Mouse (Mus musculus) liver, embryonic 12.5 days (tissue): ENCODE measurements at regions not wholly inside any gene's neighbourhood (a gene's known extent, or its start where the extent isn't known, plus 50 kb on each side); places are given as distances from the start of the nearest gene placed in this dataset.
A peak's percentile ranks its signal among the peaks of the same experiment; 100 is the strongest.

Experiments used
- ATAC-seq: fragments of 200-750 bp; cut with Nextera tagmentation; 2 replicates; pipeline ENCODE4 v1.8.0; 2017; ENCODE audit warnings: moderate number of reproducible peaks, mild to moderate bottlenecking, moderate library complexity
- H3K27ac ChIP-seq: fragments of 300-500 bp; sonication (generic); 2 replicates; pipeline ENCODE4 v1.5.1; 2016; ENCODE audit warnings: mild to moderate bottlenecking
- H3K27me3 ChIP-seq: fragments of 300-500 bp; sonication (generic); replicated peaks from 2 replicates; pipeline ENCODE4 v1.6.1; 2016; ENCODE audit warnings: mild to moderate bottlenecking, moderate library complexity
- H3K36me3 ChIP-seq: fragments of 300-500 bp; sonication (generic); 2 replicates; pipeline ENCODE4 v1.6.1; 2016; ENCODE audit warnings: mild to moderate bottlenecking, moderate library complexity
- H3K4me1 ChIP-seq: fragments of 300-500 bp; sonication (generic); 2 replicates; pipeline ENCODE4 v1.6.1; 2016
- H3K4me2 ChIP-seq: fragments of 300-500 bp; sonication (generic); 2 replicates; pipeline ENCODE4 v1.6.1; 2016; ENCODE audit warnings: mild to moderate bottlenecking, moderate library complexity
- H3K4me3 ChIP-seq: fragments of 300-500 bp; sonication (generic); 2 replicates; pipeline ENCODE4 v1.5.1; 2016; ENCODE audit warnings: mild to moderate bottlenecking, moderate library complexity
- H3K9ac ChIP-seq: fragments of 300-500 bp; sonication (generic); 2 replicates; pipeline ENCODE4 v1.6.1; 2016; ENCODE audit warnings: mild to moderate bottlenecking, moderate library complexity
- H3K9me3 ChIP-seq: fragments of 300-500 bp; sonication (generic); replicated peaks from 2 replicates; pipeline ENCODE4 v1.6.1; 2016; ENCODE audit warnings: mild to moderate bottlenecking, moderate library complexity
- WGBS: fragments of 180-500 bp; shearing (Covaris S2); methylation state at CpG from one replicate; pipeline ENCODE4 v1.1.7; 2016; ENCODE audit not compliant: insufficient replicate concordance; 5-methylcytosine and 5-hydroxymethylcytosine counted together

GRCm38 (mm10) chr4:98228193-98228592 lies 154.9 kb downstream of the Tm2d1 start:
- WGBS: 69% methylated on average over 4 of the region's 4 CpGs
- H3K4me2 ChIP-seq: no peak overlapping the region
- no peaks in the 10 kb centered on the region for H3K27me3 ChIP-seq
- H3K9me3 ChIP-seq: no peaks in the 10 kb centered on the region
- no peak overlapping the region for H3K27ac ChIP-seq
- no peak for ATAC-seq
- no peak overlapping the region for H3K9ac ChIP-seq
- H3K4me1 ChIP-seq: no peaks in the 10 kb centered on the region
- no peak overlapping the region for H3K4me3 ChIP-seq
- no peaks in the 10 kb centered on the region for H3K36me3 ChIP-seq

GRCm38 (mm10) chr4:98224366-98224765 lies 158.7 kb downstream of the Tm2d1 start:
- Histone ChIP-seq H3K4me1 (no peaks in the 10 kb centered on the region), H3K4me3 (no peak overlapping the region), H3K27me3 (no peaks in the 10 kb centered on the region), H3K9me3 (no peaks in the 10 kb centered on the region), H3K9ac (no peak overlapping the region), H3K27ac (no peak overlapping the region), H3K36me3 (no peaks in the 10 kb centered on the region), H3K4me2 (no peak overlapping the region)
- 79% methylated on average over 7 of the region's 7 CpGs for WGBS
- no peak for ATAC-seq

- H3K4me2 ChIP-seq: no peak overlapping the region
- H3K4me3 ChIP-seq: no peak overlapping the region
- H3K9me3 ChIP-seq: no peaks in the 10 kb centered on the region
- WGBS: 73% methylated on average over 8 of the region's 8 CpGs
- no peaks in the 10 kb centered on the region for H3K27me3 ChIP-seq
- H3K4me1 ChIP-seq: no peaks in the 10 kb centered on the region
- no peak overlapping the region for H3K9ac ChIP-seq
- no peak overlapping the region for H3K27ac ChIP-seq
- H3K36me3 ChIP-seq: no peaks in the 10 kb centered on the region
- no peak for ATAC-seq
Measured at GRCm38 (mm10) chr4:98223429-98223828, 159.7 kb downstream of the Tm2d1 start.

- H3K9me3 ChIP-seq: no peaks in the 10 kb centered on the region
Measured at GRCm38 (mm10) chr4:98221566-98221965, 161.5 kb downstream of the Tm2d1 start.

DNA sequence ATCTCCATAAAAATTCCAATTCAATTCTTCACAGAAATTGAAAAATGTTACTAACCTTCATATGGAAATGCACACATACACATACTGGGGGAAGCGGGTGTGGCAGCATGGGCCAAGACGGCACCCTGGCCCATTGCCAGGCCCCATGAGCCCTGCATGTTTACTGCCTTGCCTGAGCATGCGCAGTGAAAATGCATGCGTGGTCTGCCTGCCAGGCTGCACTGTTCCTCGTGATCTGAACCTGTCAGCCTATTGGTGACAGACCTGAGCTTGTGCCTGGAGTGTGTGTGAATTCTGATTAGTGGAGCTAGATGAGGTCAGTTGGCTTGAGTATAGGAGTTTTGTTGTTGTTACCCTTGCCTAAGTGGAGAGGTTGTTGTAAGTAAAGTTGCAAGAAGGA lies 167.9 kb downstream of the Tm2d1 start:
- Histone ChIP-seq H3K9me3 (no peaks in the 10 kb centered on the region), H3K27ac (no peak overlapping the region), H3K27me3 (no peaks in the 10 kb centered on the region), H3K4me3 (no peak overlapping the region), H3K9ac (no peak overlapping the region), H3K4me2 (no peak overlapping the region), H3K36me3 (no peaks in the 10 kb centered on the region), H3K4me1 (no peaks in the 10 kb centered on the region)
- ATAC-seq: no peak
- WGBS: 69% methylated on average over 5 of the region's 5 CpGs

More at GRCm38 (mm10) chr4:98221566-98221965, 161.5 kb downstream of the Tm2d1 start:
- ATAC-seq: no peak
- H3K27ac ChIP-seq: no peak overlapping the region
- no peaks in the 10 kb centered on the region for H3K4me1 ChIP-seq
- no peak overlapping the region for H3K4me3 ChIP-seq
- H3K27me3 ChIP-seq: no peaks in the 10 kb centered on the region
- 54% methylated on average over 4 of the region's 4 CpGs for WGBS
- no peak overlapping the region for H3K9ac ChIP-seq
- no peak overlapping the region for H3K4me2 ChIP-seq
- H3K36me3 ChIP-seq: no peaks in the 10 kb centered on the region

GRCm38 (mm10) chr4:98207446-98207845 lies 175.7 kb downstream of the Tm2d1 start:
- Histone ChIP-seq H3K9me3 (no peaks in the 10 kb centered on the region), H3K9ac (no peak overlapping the region), H3K36me3 (no peaks in the 10 kb centered on the region), H3K4me3 (no peak overlapping the region), H3K27ac (no peak overlapping the region), H3K4me2 (no peak overlapping the region), H3K4me1 (no peaks in the 10 kb centered on the region), H3K27me3 (no peaks in the 10 kb centered on the region)
- ATAC-seq: no peak
- WGBS: 81% methylated on average over 8 of the region's 8 CpGs

DNA sequence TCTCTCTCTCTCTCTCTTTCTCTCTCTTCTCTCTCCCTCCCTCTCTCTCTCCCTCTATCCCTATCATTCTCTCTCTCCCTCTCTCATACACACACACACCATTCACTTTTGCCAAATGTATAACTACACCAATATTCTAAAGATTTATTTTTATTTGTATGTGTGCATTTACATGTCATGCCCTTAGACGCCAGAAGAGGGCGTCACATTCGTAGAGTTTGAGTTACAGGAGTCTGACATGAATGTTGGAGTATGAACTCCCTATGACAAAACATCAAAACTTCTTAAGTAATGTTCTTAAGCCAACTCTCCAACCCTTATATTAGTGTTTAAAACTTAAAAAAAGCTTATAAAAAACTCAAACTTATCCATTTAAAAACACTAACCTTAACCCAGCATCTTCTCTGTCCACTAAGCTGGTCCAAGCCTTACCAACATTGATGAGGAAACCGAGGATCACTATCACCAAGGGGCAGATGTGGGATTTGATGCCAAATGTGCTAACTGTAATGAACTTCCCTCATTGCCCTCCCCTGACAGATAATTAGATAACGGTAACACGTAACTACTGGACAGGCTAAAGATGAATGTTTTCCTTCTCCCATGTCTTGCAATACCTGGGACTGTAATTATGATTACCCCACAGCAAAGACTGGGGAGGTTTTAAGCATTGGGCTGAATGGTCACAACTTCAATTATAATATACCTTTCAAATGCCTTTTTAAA lies 176.7 kb downstream of the Tm2d1 start:
- H3K9ac ChIP-seq: no peak overlapping the region
- H3K4me1 ChIP-seq: no peaks in the 10 kb centered on the region
- H3K4me2 ChIP-seq: no peak overlapping the region
- H3K4me3 ChIP-seq: no peak overlapping the region
- 34% methylated on average over 6 of the region's 6 CpGs for WGBS
- no peaks in the 10 kb centered on the region for H3K27me3 ChIP-seq
- H3K9me3 ChIP-seq: no peaks in the 10 kb centered on the region
- H3K27ac ChIP-seq: no peak overlapping the region
- ATAC-seq: no peak
- no peaks in the 10 kb centered on the region for H3K36me3 ChIP-seq

DNA sequence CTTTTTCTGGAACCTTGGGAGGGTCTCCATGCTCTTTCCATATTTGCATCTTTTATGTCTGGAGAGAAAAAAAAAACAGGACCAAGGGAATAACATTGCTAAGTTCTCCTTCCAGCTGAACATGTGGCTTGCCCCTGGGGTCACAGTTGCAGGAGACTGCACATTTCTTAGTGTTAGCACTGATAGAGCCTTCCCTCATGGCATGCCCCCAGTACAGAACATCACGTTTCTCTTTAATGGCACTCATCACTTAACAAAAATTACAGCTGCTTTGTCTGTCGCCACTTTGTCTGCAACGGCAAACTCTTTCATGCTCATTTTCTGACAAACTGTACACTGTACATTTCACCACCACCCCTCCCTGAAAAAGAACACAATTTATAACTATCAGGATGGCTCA lies 180.0 kb downstream of the Tm2d1 start:
- H3K36me3 ChIP-seq: no peaks in the 10 kb centered on the region
- no peak overlapping the region for H3K27ac ChIP-seq
- ATAC-seq: no peak
- no peak overlapping the region for H3K4me2 ChIP-seq
- no peaks in the 10 kb centered on the region for H3K4me1 ChIP-seq
- no peaks in the 10 kb centered on the region for H3K27me3 ChIP-seq
- H3K9ac ChIP-seq: no peak overlapping the region
- no peaks in the 10 kb centered on the region for H3K9me3 ChIP-seq
- H3K4me3 ChIP-seq: no peak overlapping the region
- WGBS: 70% methylated on average over 3 of the region's 3 CpGs

DNA sequence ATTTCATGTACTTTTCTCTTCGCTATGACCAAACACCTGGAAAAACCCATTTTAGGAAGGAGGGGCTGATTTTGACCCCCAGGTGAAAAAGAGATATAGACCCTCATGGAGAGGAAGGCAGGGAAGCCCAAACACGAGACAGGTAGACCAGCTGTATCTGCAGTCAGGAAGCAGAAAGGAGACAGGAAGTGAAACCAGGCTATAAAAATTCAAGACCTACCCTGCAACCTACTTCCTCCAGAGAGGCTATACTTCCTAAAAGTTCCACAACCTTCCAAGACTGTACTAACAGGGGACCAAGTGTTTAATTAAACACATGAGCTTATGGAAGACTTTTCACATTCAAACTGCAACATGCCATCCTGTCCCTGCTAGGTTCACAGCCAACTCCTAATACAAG lies 180.9 kb downstream of the Tm2d1 start:
- Histone ChIP-seq H3K36me3 (no peaks in the 10 kb centered on the region), H3K9me3 (no peaks in the 10 kb centered on the region), H3K9ac (no peak overlapping the region), H3K4me3 (no peak overlapping the region), H3K27me3 (no peaks in the 10 kb centered on the region), H3K27ac (no peak overlapping the region), H3K4me1 (no peaks in the 10 kb centered on the region), H3K4me2 (no peak overlapping the region)
- WGBS: 40% methylated on average over 2 of the region's 2 CpGs
- ATAC-seq: no peak

- no peak overlapping the region for H3K27ac ChIP-seq
- 73% methylated on average over 3 of the region's 3 CpGs for WGBS
- no peaks in the 10 kb centered on the region for H3K9me3 ChIP-seq
- H3K36me3 ChIP-seq: no peaks in the 10 kb centered on the region
- H3K4me3 ChIP-seq: no peak overlapping the region
- H3K27me3 ChIP-seq: no peaks in the 10 kb centered on the region
- no peak overlapping the region for H3K4me2 ChIP-seq
- no peaks in the 10 kb centered on the region for H3K4me1 ChIP-seq
- ATAC-seq: no peak
- H3K9ac ChIP-seq: no peak overlapping the region
Measured at GRCm38 (mm10) chr4:98201102-98201501, 182.0 kb downstream of the Tm2d1 start.

GRCm38 (mm10) chr4:98200701-98201100 lies 182.4 kb downstream of the Tm2d1 start:
- H3K9me3 ChIP-seq: no peaks in the 10 kb centered on the region
- H3K27ac ChIP-seq: no peak overlapping the region
- WGBS: 58% methylated on average over 1 of the region's 1 CpGs
- no peak for ATAC-seq
- H3K4me2 ChIP-seq: no peak overlapping the region
- H3K9ac ChIP-seq: no peak overlapping the region
- H3K27me3 ChIP-seq: no peaks in the 10 kb centered on the region
- H3K4me3 ChIP-seq: no peak overlapping the region
- no peaks in the 10 kb centered on the region for H3K4me1 ChIP-seq
- no peaks in the 10 kb centered on the region for H3K36me3 ChIP-seq

DNA sequence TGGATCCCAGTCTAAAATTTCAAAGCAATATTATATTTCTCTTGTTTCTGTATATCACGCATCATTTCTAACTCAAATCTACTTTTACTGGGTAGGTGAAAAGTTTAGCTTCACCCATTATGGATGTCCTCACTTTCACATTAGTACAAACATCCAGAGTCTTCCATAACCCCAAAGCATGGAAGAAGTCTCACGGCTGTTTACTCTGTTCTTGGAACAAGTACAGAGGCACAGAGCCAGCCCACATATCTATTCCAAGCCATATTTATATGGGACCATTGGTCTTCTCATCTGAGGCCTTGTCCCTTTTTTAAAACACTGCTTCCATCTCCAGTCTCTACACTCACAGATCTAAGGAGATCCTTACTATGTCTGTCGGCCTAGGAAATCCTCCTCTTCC lies 192.8 kb downstream of the Tm2d1 start:
- ATAC-seq: no peak
- H3K4me1 ChIP-seq: peaks cover 30% of the 10 kb centered on the region
- no peak overlapping the region for H3K9ac ChIP-seq
- H3K27me3 ChIP-seq: no peaks in the 10 kb centered on the region
- WGBS: 59% methylated on average over 3 of the region's 3 CpGs
- H3K4me2 ChIP-seq: no peak overlapping the region
- H3K9me3 ChIP-seq: no peaks in the 10 kb centered on the region
- no peak overlapping the region for H3K4me3 ChIP-seq
- H3K36me3 ChIP-seq: no peaks in the 10 kb centered on the region
- H3K27ac ChIP-seq: peak overlapping the region; percentile 71

DNA sequence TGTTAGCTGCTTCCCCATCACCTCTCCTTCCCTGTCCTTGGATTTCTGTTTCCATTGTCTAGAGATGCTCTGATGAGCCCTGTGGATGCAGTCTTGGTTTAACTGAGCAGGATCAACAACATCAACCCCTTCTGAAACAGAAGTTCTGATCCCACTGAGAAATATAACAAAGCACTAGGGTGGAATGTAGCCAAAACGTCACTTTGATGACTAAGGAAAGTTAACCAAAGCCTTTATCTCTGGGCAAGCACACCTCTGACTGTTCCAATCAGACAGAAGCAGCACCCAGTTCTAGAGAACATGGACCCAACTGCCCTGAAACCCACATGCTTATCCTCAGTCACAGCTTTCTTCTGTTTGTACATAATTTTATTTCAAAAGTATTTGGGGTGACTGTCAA lies 193.2 kb downstream of the Tm2d1 start:
- no peaks in the 10 kb centered on the region for H3K9me3 ChIP-seq
- no peak overlapping the region for H3K4me3 ChIP-seq
- ATAC-seq: peak; percentile 90
- H3K36me3 ChIP-seq: no peaks in the 10 kb centered on the region
- H3K4me1 ChIP-seq: peaks cover 30% of the 10 kb centered on the region
- H3K27ac ChIP-seq: peak overlapping the region; percentile 71
- WGBS: 18% methylated on average over 1 of the region's 1 CpGs
- H3K4me2 ChIP-seq: peak overlapping the region; percentile 23; the same call in 1 of the 2 replicates
- H3K9ac ChIP-seq: no peak overlapping the region
- H3K27me3 ChIP-seq: no peaks in the 10 kb centered on the region
